Mouse (Mus musculus): ENCODE measurements around the gene Lamc3.
A peak's percentile ranks its signal among the peaks of the same experiment; 100 is the strongest.

Lamc3 gene

GRCm38 (mm10) chr2:31974141-31974808, 87.2 kb downstream of the Lamc3 start, which contains the start of gene Nup214:
Gene Nup214, plus strand, starts transcription at chr2:31974436.
- peak; percentile 98 for DNase-seq (ENCODE audit: low read depth, low spot score)

- DNase-seq (ENCODE audit: low read depth, low spot score): no peak
Observed at GRCm38 (mm10) chr2:31974809-31975371, 87.8 kb downstream of the Lamc3 start.

GRCm38 (mm10) chr2:31987774-31988173, 100.7 kb downstream of the Lamc3 start:
- DNase-seq (ENCODE audit: low read depth, low spot score): no peak

GRCm38 (mm10) chr2:31990961-31991360, 103.9 kb downstream of the Lamc3 start:
- no peak for DNase-seq (ENCODE audit: low read depth, low spot score)

GRCm38 (mm10) chr2:31994896-31995295, 107.8 kb downstream of the Lamc3 start:
- no peak for DNase-seq (ENCODE audit: low read depth, low spot score)

DNA sequence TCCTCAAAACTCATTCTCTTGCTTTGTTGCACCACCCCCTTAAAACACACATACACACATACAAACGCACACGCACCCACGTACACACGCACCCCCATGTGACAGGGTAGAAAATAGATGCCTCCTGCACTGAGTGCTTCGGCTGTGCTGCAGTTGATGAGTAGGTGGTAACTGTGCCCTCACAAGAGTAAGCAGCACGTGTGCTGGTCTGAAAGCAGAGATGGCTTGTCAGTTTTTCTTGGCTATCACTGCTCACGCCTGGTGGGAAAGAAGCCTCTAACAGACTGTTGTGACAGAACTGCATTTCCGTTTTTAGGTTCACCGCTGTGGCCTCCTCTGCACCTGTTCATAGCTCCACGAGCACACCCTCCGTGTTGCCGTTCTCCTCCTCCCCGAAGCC, 109.0 kb downstream of the Lamc3 start:
- no peak for DNase-seq (ENCODE audit: low read depth, low spot score)

Measured in skeletal muscle tissue, adult 2 months (tissue).